Mouse (Mus musculus) T-cell, adult 66 days (primary cell): ENCODE measurements around the gene Olfr549. TPM values are rescaled to one million over a fixed set of nuclear protein-coding genes. Genes with fewer than 3 reads are reported as not detected.

Source experiments
- total RNA-seq, 2 experiments: library from RNA; stranded (reverse); gene quantifications; 3 replicates in 1 of 2; 4 replicates in 1 of 2; pipeline ENCODE4 v1.2.4; 2023

Olfr549 gene
- not detected for total RNA-seq

DNA sequence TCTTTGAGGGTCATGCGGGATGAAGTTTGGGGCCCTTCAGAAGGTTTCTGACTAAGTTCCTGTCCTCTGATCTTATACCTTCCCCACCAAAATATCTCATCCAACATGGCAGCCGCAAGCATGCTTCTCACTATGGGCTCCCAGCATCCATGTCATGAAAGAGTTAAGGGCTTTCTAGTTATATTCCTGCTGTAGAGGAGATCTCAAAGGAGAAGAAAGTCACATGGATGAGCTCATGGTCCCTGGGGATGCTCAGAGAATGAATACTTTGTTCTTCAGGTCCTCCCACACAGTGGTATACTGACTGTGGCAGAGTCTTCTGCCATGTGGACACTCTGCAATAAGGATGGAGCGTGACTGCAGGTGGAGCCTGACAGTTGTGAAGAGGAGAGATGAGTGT, at the start of gene Olfr549:
Gene Olfr549 (plus strand): TSS at position 301 of the 400 bp plus-strand sequence.

DNA sequence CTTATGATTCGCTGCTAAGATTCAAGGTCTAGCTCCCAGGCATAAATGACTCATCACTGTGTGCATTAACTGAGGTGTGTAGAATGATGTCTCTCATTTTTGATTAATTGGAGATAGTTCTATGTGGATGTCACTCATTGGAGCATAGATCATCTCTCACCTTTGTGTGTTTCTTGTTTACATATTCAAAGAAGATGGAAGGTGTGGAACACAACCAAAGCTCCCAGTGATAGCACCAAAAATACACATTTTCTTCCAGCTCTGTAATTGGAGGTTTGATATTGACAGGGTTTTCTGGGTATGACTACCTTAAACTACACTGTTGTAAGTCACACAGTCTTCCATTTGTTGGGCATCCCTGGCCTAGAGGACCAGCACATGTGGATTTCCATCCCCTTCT, 15.2 kb upstream of the Olfr549 start, which contains the start of gene Olfr547:
Gene Olfr547 (plus strand): TSS at position 301 of the 400 bp plus-strand sequence.

DNA sequence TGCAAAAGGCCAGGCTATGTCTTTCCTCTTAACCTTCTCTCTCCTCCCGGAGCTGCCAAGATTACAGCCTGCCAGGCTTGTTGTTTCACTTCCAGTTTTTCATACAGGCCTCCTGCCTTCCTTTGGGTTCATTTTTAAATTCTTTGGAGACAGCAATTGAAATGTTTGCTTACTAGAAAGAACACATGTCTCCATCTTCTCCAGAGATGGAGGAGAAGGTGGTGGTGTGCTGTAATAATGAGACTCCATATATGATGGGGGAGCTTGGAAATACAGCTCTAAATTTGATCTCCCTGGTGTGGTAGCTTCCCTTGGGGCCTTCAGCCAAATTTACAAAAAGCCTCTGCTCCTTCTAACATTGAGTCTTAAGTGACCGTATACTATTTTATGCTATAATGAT, 9.1 kb upstream of the Olfr549 start, which contains the start of gene Olfr548-ps1:
Gene Olfr548-ps1 (plus strand): TSS at position 301 of the 400 bp plus-strand sequence.

DNA sequence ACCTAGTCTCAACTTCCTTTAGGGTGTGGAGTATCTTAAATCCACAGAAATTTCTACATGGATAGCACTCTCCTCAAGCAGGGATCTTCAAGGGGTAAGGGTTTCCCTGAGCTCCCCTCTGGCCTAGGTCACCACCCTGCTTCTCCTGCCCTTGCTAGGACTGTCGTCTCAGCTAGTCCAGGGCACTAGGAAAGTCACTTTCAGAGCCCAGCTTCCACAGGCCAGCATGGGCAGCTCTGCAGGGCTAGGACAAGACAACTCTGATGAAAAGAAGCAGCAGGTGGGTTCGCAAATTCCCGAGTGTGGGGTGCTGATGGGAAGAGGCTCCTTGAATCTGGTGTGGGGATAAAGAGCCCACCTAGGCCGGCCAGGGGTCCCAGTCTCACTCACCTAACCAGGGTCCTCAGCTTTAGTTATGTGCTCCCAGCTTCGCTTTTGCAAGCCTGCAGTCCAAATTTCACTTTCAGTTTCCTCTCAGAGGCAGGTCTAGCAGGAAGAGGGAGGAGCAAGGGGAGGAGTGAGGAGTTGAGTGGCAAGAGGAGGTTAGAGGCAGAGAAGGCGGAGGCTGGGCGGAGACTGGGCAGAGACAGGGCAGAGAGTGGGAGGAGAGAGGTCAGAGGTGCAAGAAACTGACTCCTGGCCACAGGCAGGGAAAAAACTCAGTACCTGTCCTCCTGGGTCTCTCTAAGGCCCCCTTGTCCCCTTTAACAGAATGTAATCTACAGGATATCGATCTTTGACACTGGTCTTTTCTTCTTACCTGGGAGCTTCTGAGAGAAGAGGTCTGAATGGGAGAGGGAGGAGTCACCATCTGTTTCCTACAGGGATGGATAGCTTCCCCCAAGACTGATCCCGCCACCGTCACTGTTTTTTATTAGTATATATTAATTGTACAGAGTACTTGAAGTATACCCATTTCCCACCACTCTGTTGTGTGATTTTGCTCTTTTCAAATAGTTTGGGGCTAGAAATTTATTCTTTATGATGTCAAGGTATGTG, 15.6 kb downstream of the Olfr549 start, which contains the start of gene Trim21:
Gene Trim21 (minus strand): TSS at position 488 of the 999 bp plus-strand sequence.

DNA sequence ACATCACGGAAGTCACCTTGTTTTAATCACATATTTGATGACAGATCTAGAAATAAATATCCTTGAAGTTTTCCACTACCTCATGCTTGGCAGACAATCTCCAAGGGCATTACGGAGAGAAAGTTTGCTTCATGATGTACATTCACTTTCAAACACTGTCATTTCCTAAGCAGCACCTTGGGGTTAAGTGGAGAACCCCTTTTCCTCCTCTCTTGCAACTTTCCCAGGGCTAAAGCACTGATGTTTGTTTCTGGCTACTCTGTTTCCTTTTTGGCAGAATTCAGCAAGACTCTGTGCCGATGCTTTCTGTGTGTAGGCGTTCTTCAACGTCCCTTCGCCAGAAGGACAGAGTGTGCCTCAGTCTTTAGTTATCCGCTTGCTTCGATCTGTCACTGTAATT, 21.5 kb downstream of the Olfr549 start, which contains the start of gene Olfr550:
Gene Olfr550 (plus strand): TSS at position 301 of the 400 bp plus-strand sequence.

DNA sequence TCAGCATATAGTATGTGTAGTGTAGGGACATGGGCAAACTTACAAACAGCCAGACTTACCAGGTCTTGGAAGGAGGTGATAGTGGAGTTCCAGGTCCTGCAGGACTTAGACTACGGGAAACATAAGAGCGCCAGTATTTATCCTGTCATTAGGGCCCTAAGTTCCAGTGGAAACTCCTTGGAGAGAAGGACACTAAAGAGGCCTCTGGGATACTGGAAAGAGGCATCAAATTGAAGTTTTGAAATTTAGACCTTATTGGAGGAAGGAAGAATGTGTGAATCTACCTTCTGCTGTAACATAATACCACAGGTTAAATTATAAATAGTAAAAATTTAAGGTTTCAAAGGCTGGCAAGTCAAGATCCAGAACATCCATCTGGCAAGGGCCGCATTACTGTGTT, 42.1 kb downstream of the Olfr549 start, which contains the start of gene Olfr551:
Gene Olfr551 (minus strand): TSS at position 101 of the 400 bp plus-strand sequence.

DNA sequence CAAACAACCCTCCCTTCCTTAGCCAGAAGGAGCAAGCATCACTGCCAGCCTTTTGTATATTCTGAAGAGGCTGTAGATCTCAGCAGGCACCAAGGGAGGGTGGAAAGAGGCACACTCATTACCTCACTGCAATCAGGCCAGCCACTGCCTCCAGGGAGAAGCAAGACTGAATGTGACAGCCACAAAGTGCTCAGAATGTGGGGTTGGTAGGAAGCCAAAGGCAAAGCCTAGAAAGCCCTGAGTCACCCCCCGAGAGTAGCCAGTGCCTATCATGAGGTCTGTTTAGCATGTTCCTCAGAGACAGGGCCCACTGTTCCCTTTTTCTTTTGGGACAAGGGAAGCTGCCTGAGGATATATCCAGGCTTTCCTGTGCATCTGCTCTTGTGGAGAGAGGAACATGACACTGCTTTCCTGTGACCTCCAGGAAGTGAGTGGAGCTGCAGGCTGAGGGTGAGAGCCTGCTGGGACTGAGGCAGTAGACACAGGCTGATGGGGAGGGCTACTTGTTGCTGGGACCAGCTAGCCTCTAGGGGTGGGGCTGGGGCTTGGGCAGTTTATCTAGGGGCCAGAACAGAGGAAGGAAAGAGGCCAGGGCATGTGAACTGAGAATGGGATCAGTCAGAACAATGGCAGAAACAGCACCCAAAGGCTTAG, 47.8 kb downstream of the Olfr549 start, which contains the start of gene Olfr552:
Gene Olfr552 (plus strand): TSS at position 393 of the 654 bp plus-strand sequence.

Other genes with a start within 250 kb of the Olfr549 start
- 10 to 100 TPM; 52.3 to 62.0 TPM for gene Rrm1, start 108.2 kb upstream of the Olfr549 start, total RNA-seq
- not detected for gene Olfr543, start 68.2 kb upstream of the Olfr549 start, total RNA-seq
- gene Olfr544, start 61.6 kb upstream of the Olfr549 start, total RNA-seq = not detected
- not detected for gene Olfr545, start 50.3 kb upstream of the Olfr549 start, total RNA-seq
- not detected for gene Olfr547, start 15.1 kb upstream of the Olfr549 start, total RNA-seq
- not detected for gene Olfr548-ps1, start 9.0 kb upstream of the Olfr549 start, total RNA-seq
- gene Trim21, start 15.6 kb downstream of the Olfr549 start, total RNA-seq = 10 to 100 TPM; 48.7 to 64.4 TPM
- not detected for gene Olfr550, start 21.6 kb downstream of the Olfr549 start, total RNA-seq
- gene Olfr551, start 42.0 kb downstream of the Olfr549 start, total RNA-seq = not detected
- gene Olfr552, start 47.9 kb downstream of the Olfr549 start, total RNA-seq = not detected
- not detected for gene Olfr553, start 68.3 kb downstream of the Olfr549 start, total RNA-seq
- gene Olfr554, start 88.6 kb downstream of the Olfr549 start, total RNA-seq = not detected
- not detected for gene Olfr555, start 109.0 kb downstream of the Olfr549 start, total RNA-seq
- not detected for gene Olfr556, start 115.0 kb downstream of the Olfr549 start, total RNA-seq
- 10 to 100 TPM; 12.1 to 15.4 TPM for gene Trim68, start 137.5 kb downstream of the Olfr549 start, total RNA-seq
- not detected for gene Olfr557, start 146.0 kb downstream of the Olfr549 start, total RNA-seq
- gene Olfr558, start 152.3 kb downstream of the Olfr549 start, total RNA-seq = not detected
- not detected for gene Olfr33, start 169.2 kb downstream of the Olfr549 start, total RNA-seq
- gene Olfr559, start 177.6 kb downstream of the Olfr549 start, total RNA-seq = not detected
- not detected for gene Olfr560, start 209.5 kb downstream of the Olfr549 start, total RNA-seq
- not detected for gene Olfr78, start 209.6 kb downstream of the Olfr549 start, total RNA-seq
- not detected for gene Olfr561, start 221.4 kb downstream of the Olfr549 start, total RNA-seq